Mouse (Mus musculus) adrenal gland, adult 18-20 months (tissue): ENCODE measurements at regions not wholly inside any gene's neighbourhood (a gene's known extent, or its start where the extent isn't known, plus 50 kb on each side); places are given as distances from the start of the nearest gene placed in this dataset.

ENCODE experiments used
- DNase-seq, 2 experiments: peaks; one replicate each; pipeline ENCODE4 v3.0.0; 2021 to 2022; ENCODE audit warnings: low spot score in 2 of 2

GRCm38 (mm10) chr1:157940331-157940758 lies 415.8 kb downstream of the Brinp2 start:
- DNase-seq: no peak

- no peak for DNase-seq
These were observed 398.6 kb downstream of the Brinp2 start for GRCm38 (mm10) chr1:157957506-157957905.

- DNase-seq: no peak
These were observed 391.7 kb downstream of the Brinp2 start for GRCm38 (mm10) chr1:157964461-157964860.

- no peak for DNase-seq
These were observed 386.5 kb downstream of the Brinp2 start for GRCm38 (mm10) chr1:157969635-157970111.

- no peak for DNase-seq
These were observed 382.5 kb downstream of the Brinp2 start for GRCm38 (mm10) chr1:157973373-157974232.

GRCm38 (mm10) chr1:157974656-157975055 lies 381.5 kb downstream of the Brinp2 start:
- no peak for DNase-seq

- no peak for DNase-seq
These were observed 337.0 kb downstream of the Brinp2 start for GRCm38 (mm10) chr1:158019161-158019560.

- DNase-seq: no peak
These were observed 316.4 kb downstream of the Brinp2 start for GRCm38 (mm10) chr1:158039756-158040155.

GRCm38 (mm10) chr1:158040334-158040733 lies 315.8 kb downstream of the Brinp2 start:
- no peak for DNase-seq

- no peak for DNase-seq
These were observed 303.5 kb downstream of the Brinp2 start for GRCm38 (mm10) chr1:158052644-158053043.

- no peak for DNase-seq
These were observed 301.2 kb downstream of the Brinp2 start for GRCm38 (mm10) chr1:158054961-158055360.

GRCm38 (mm10) chr1:158056994-158057630 lies 299.0 kb downstream of the Brinp2 start:
- no peak for DNase-seq

- no peak for DNase-seq
These were observed 298.3 kb downstream of the Brinp2 start for GRCm38 (mm10) chr1:158057789-158058188.

- no peak for DNase-seq
These were observed 294.1 kb downstream of the Brinp2 start for GRCm38 (mm10) chr1:158061995-158062394.

GRCm38 (mm10) chr1:158082181-158082580 lies 273.9 kb downstream of the Brinp2 start:
- DNase-seq: no peak

- no peak for DNase-seq
These were observed 270.3 kb downstream of the Brinp2 start for GRCm38 (mm10) chr1:158085856-158086255.

- no peak for DNase-seq
These were observed 258.6 kb downstream of the Brinp2 start for GRCm38 (mm10) chr1:158097500-158097899.

GRCm38 (mm10) chr1:158119708-158120107 lies 236.4 kb downstream of the Brinp2 start:
- no peak for DNase-seq

- no peak for DNase-seq
These were observed 231.2 kb downstream of the Brinp2 start for GRCm38 (mm10) chr1:158124902-158125301.

- DNase-seq: no peak
These were observed 229.9 kb downstream of the Brinp2 start for GRCm38 (mm10) chr1:158126272-158126671.

GRCm38 (mm10) chr1:158129243-158129770 lies 226.8 kb downstream of the Brinp2 start:
- DNase-seq: no peak

GRCm38 (mm10) chr1:158147525-158147924 lies 208.6 kb downstream of the Brinp2 start:
- DNase-seq: no peak
